Mouse (Mus musculus) cerebellum, adult 8-10 months (tissue): ENCODE data around the gene Gm11172.
"Not testable (repeated sequence)": the region's sequence is repeated elsewhere in the genome, so short reads cannot be mapped to it uniquely, and the experiment has no call there.

Source experiments
- DNase-seq: peaks from one replicate; pipeline ENCODE4 v3.0.0; 2022

Gene Gm11172

DNA sequence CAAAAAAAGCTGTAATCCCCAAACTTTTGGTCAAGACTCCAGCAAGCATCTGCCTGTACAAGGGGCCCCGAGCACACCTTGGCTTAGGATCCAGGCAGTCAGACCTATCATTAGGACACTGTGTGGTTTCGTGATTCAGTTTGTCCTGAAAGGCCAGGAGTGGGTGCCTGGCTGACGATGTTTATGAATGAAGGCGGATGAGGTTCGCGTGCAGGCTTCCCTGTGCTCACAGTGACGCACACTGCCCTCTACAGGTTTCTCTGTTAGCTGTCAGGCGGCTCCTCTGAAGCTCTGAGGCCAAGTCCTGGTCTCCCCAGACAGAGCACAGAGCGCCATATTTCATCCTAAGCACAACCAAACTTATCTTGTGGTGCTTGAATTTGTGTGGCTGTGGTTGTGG, 26.4 kb upstream of the Gm11172 start:
- DNase-seq: peak; percentile 83

DNA sequence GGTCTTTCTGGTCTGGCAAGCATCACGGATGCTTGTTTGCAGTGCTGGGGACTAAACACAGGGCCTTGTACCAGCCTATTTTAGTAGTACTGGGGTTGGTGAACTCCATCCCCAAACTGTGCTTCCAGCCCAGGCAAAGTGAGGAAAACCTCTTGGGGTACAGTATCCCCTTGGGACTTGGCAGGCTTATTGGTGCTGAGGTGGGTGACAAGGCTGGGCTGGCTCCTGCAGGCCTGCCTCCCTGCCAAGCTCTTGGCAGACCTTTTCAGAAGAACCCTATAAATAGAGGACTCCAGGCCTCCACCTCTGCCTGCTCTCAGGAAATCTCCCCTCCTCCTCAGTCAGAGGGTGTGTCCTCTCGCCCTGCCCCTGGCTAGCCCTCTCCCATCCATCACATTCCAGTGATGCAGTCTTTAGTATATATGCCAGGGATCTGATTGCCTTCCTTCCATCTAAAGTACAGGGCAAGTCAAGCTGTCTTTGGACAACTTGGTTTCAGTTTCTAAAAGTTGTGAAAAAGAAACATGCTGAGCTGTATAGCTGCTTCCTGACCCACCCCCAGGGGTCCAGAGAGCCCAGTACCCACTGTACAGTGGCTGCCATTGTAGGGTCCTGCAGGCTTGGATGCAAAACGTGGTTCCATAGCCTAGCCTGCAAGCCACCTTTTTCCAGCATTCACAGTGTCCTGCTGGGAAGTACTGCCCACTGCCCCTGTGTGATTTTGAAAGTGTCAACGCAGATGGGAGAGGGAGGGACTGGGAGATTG, 25.8 kb upstream of the Gm11172 start:
- no peak for DNase-seq

DNA sequence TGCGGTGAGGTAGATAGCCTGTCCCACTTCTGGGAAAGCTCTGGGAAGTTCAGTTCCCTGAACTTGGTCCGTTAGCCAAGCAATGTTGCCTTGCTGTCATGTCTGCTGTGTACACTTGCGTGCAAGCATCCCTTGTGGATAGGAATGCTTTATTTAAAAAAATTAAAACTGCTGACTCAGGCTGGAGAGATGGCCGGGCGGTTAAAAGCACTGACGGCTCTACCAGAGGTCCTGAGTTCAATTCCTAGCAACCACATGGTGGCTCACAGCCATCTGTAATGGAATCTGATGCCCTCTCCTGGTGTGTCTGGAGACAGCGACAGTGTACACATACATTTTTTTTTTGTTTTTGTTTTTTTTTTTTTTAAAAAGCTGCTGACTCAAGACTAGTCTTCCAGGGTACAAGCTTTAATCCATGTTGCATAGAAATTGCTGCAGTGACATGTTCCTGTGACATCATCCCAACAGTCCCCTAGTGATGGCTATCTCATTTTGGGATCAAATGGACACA, 25.1 kb upstream of the Gm11172 start:
- DNase-seq: no peak

DNA sequence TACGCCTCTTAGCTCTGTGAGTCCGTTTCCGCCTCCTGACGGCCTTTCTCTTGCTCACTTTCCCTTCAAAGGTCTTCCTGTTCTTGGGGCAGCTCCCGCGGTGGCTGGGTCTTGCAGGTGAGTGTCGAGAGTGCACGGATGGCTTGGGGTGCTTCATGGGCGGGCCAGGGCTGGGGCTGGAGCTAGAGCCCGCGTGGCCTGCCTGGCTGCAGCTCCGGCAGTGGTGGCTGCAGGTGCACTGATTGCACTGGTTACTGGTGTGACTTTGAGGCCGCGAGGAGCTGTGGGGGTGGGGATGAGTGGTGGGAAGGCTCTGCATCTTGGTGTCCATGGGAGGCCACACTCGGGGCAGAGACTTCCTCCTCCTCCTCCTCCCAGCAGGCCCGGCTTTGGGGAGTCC, 24.4 kb upstream of the Gm11172 start, which contains the start of gene Tnp2:
TSS of gene Tnp2 (minus strand) at position 390 of the 400 bp plus-strand sequence.
- DNase-seq: no peak

DNA sequence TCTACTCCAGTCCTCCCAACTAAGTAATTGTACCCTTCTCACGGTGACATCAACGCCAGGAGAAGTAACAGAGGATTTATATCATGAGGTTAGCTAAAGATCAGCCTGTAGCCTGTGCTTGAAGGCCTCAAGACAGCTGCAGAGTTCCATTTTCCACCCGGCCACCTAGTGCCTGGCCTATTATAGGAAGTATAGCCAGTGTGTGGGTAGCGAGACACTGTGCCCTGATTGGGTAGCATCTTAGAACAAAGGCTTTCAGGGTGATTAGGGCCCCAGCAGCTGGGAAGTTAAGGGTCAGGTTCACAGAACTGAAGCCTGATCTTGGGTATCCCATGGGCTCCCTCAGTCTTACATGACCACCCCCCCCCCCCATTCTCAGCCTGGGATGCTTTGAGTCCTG, 23.8 kb upstream of the Gm11172 start:
- no peak for DNase-seq

- no peak for DNase-seq
These were observed 22.0 kb upstream of the Gm11172 start, which contains the start of gene Prm3 for GRCm38 (mm10) chr16:10790702-10791101. Prm3 (minus strand) TSS chr16:10790914.

GRCm38 (mm10) chr16:10796034-10796433, 16.7 kb upstream of the Gm11172 start, which contains the start of gene Prm2:
Prm2 (minus strand) TSS chr16:10796134.
- DNase-seq: no peak

- DNase-seq: not testable (repeated sequence)
These were observed 10.3 kb upstream of the Gm11172 start for GRCm38 (mm10) chr16:10802420-10802819.

GRCm38 (mm10) chr16:10805789-10806527, 6.8 kb upstream of the Gm11172 start, which contains the start of gene Prm1:
Prm1 (minus strand) TSS chr16:10805839.
- no peak for DNase-seq

GRCm38 (mm10) chr16:10810376-10810775, 2.3 kb upstream of the Gm11172 start:
- DNase-seq: no peak

GRCm38 (mm10) chr16:10813726-10814125, 1.0 kb downstream of the Gm11172 start:
- DNase-seq: no peak

DNA sequence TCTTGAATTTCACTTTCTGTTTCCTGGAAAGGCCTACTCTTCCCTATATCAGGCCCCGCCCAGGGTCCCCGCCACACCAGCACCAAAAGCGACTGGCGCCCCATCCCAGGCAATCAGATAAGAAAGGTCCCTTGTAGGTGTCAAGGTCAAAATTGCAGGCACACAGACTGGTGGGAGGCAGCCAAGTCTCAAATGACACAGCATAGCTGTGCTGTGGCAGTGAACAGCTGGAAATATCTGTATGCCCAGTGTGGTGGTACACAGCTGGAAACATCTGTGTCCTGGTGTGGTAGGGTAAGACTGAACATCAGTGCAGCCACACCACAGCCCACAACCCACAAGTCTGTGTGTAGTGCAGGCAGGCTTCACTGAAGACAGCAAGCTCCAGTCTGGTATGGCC, 2.1 kb downstream of the Gm11172 start:
- no peak for DNase-seq

GRCm38 (mm10) chr16:10818579-10819135, 5.9 kb downstream of the Gm11172 start:
- DNase-seq: no peak

- no peak for DNase-seq
These were observed 7.3 kb downstream of the Gm11172 start for GRCm38 (mm10) chr16:10819966-10820365.

GRCm38 (mm10) chr16:10821387-10821786, 8.7 kb downstream of the Gm11172 start:
- DNase-seq: no peak

DNA sequence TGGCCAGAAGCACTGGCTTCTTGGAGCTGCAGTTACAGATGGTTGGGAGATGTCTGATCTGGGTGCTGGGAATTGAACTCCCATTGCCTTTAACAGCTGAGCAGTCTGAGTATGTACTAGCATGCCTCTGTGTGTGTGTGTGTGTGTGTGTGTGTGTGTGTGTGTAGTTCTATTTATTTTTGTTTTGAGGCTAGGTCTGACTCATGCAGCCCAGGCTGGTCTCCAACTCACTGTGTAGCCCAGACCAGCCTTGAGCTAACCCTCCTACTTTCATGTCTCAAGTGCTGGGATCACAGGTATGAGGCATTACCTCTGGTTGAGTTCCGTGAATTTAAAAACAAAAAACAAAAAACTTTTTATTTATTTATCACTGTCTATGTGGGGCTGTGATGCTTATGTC, 11.8 kb downstream of the Gm11172 start:
- DNase-seq: no peak

- DNase-seq: no peak
These were observed 13.1 kb downstream of the Gm11172 start for GRCm38 (mm10) chr16:10825840-10826239.

GRCm38 (mm10) chr16:10827269-10827668, 14.6 kb downstream of the Gm11172 start:
- DNase-seq: no peak

DNA sequence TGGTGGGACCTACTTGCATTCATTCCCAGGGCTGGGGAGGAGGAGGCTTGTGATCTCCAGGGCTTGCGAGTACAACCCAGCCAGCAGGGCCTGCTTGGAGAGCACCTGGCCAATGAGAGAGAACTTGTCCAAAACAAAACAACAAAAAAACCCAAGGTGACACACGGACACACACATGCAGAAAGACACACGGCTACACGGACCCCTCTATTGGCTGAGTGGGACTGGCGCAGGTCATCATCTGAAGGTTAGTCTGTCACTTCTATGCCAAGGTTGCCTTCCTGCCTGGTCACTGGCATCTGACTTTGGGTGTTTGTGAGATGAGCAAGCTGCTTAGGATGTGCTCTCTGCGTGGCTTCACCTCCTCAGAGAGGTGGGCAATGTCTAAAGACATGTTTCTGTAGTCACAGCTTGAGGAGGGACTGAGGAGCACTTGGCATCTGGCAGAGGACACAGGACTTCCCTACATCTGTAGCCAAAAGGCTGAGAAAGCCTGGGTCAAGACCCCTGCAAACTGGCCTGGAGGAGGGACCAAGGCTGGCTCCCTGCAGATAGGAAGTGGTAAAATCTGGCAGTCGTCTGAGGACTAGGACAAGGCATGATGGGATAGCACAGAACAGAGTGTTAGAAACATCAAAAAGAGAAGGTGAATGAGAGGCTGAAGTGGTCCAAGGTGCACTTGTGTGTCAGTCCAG, 15.2 kb downstream of the Gm11172 start:
- DNase-seq: no peak

DNA sequence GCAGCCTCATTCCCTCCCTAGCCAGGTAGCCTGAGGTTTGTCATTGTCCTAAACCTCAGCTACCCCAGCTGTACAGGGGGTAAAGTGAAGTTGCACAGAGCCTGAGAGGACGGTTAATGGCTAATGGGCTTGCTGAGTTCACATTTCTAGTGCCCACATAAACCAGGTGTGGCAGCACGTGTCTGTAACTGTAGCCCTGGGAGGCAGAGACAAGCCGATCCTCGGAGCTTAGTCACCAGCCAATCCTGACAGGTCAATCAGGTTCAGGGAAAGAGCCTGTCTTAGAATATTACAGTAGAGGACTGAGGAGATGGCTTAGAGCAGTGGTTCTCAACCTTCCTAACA, 15.7 kb downstream of the Gm11172 start:
- DNase-seq: no peak

GRCm38 (mm10) chr16:10834542-10834910, 21.8 kb downstream of the Gm11172 start:
- DNase-seq: no peak

GRCm38 (mm10) chr16:10834911-10835587, 22.3 kb downstream of the Gm11172 start, which contains the start of gene Rmi2:
Rmi2 (plus strand) TSS chr16:10835059.
- peak; percentile 85 for DNase-seq
